Mouse (Mus musculus): ENCODE results near the gene Cemip2.

- TF ChIP-seq FLI1 (IDR thresholded peaks at IDR 0.05; ENCODE audit: low read length), result no peak
- no peak for TF ChIP-seq GATA1 (IDR thresholded peaks at IDR 0.05; ENCODE audit: borderline replicate concordance, low read length)
These were observed 108.1 kb downstream of the Cemip2 start for GRCm38 (mm10) chr19:21886166-21886657.
